Mouse (Mus musculus) embryo, embryonic 10.5 days (tissue): ENCODE data around the gene Hmga2.
A peak's percentile ranks its signal among the peaks of the same experiment; 100 is the strongest.

ENCODE experiments used
- DNase-seq: peaks from one replicate; pipeline ENCODE4 v3.0.0-alpha.2; 2015; ENCODE audit warnings: low spot score

The Hmga2 gene

DNA sequence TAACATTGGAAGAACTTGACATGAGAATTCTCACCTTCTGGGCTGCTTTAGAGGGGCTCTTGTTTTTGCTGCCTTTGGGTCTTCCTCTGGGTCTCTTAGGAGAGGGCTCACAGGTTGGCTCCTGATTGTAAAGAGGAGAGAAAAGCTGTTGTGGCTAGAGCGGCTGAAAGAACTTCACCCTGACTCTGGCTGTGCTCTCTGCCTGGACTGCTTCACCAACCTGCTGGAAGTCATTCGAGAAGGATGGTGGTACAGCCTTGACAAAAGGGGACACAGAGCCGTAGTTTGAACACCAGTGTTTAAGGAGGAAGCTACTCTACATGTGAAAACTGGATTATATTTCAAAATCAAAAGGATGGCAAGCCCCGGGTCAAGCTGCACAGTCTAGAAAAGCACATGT is 3.1 kb downstream of the Hmga2 start:
- DNase-seq, result no peak

DNA sequence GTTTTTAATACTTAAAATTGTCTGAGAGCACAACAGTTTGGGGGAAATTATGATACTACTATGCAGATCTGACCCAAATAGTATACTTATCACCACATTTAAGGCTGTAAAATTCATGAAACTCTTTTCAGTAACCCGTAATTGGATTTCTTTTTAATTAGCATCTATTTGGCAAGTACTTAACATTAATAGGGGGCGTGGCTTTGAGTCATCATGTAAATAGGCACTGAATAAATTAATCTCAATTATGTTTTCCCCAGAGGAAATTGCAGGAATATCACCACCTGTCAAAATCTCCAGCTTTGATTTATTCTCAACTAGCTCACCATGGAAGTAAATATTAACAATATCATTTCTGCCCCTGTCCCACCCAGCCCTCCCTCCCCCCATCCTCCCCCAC is 3.7 kb downstream of the Hmga2 start:
- no peak for DNase-seq

DNA sequence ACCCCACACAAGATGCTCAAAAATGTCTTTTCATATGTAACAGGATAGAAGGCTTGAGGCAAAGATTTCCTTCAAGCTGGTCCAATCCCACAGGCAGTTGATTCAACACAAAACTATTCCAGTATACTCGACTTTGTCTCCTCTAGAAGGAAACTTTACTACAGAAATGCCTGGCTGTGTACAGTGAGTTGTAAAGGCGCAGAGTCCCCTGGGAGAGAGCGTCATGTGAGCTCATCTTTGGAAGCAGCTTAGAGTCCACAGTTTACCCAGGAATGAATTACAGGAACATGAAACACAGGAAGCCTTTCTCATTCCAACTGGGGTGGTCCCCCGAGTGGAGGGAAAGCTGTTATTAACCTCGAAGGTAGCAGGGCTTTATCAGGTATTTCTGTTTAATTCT is 11.1 kb downstream of the Hmga2 start:
- no peak for DNase-seq

DNA sequence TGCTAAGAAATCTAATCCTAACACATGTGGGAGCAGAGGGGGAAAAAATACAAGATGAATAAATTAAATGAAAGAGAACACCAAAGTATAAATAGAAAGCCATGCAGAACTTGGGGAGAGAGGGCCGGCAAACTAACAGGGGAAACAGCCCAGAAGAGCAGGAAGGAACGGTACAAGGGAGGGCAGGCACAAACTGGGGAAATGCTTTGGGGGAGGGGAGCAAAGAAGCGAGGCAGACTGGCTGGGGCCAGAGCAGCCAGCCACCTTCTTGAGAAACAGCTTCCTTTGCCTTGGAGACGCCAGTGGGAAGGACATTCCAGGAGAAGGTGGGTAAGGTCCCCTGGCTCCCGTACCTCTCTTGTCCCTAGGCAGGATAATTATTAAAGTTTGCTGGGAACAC is 14.5 kb downstream of the Hmga2 start:
- DNase-seq, result no peak

DNA sequence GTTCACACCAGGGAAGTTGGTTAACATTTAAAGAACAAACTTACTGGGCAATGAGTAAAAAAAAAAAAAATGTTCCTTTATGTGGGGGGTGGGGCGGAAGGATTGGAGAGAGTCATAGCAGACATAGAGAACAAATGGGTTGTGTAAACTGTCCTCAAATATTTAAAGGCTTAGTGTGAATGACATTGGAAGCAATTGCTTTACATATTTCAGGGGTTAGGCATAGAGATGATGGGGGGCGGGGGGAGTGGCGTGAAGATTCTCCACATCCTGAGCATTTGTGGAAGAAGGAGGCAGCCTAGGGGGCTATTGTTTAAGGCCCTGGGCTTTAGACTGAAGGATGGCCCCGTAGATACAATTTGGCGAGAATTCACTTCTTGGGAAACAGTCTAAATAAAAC is 15.0 kb downstream of the Hmga2 start:
- no peak for DNase-seq

DNA sequence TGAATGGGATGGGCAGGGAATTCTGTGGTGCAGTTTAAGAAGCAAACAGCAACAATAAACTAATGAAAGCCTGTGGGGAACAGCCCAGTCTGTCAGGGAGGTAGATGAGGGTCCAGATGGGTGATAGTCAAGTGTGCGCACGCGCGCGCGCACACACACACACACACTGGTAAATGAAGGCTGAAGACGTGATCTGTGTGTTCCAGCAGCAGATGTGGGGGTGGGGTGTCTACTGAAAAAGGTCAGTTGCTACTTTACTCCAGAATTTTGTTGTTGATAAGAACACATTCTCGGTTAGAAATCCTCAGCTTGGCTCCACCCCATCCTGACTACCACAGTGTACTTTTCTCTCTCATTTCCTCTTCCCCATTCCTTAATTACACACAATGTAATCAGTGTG is 17.4 kb downstream of the Hmga2 start:
- no peak for DNase-seq

DNA sequence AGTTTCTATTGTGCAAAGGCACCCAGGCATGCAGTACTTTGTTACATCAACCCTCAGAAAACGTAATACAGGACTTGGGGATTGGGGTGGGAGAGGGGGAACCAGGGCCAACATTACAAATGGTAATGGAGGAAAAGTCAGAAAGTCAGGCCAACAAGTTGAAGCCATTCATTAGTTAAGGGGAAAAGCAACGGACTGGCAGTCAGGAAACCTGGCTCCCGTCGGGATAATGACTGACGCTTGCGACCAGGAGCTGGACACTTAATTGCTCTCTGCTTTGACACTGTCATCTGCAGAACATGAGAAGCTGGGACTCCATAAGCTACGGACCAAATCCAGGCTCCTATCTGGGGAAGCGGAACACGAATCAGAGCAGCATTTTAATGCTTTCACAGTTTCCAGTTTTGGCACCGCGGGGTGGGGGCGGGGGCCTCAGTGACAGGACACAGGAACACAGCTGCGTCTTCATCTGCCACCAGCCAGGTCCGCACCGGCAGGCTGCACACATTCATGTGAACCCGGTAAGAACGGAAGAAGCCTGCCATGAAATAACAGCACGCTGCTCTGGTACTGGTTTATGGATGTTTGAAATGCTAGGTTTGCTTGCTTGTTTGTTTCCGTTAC is 26.5 kb downstream of the Hmga2 start:
- DNase-seq, result no peak

DNA sequence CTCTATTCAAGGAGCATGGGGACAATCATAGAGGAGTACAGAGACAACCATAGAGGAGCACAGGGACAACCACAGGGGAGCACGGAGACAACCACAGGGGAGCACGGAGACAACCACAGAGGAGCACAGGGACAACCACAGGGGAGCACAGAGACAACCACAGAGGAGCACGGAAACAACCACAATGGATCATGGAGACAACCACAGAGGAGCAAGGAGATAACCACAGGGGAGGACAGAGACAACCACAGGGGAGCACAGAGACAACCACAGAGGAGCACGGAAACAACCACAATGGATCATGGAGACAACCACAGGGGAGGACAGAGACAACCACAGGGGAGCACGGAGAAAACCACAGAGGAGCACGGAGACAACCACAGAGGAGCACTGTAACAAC is 29.5 kb downstream of the Hmga2 start:
- no peak for DNase-seq

DNA sequence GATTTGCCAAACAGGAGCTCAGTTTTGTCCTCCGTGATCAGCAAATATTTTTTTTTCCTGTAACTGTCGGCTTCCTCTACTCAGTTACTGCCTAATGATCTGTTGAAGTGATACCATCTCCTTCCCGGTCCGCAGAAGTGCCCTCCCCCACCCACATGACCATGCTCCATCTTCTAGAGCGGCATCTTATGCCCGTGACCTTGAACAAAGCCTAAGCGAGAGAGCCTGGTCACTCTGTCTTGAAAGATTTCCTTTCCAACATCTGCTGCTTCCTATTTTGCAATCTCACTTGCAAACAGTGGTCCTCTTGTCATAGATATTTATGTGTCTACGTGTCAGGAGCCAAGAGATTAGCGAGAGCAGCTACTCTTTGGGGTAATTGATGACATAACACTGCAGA is 30.1 kb downstream of the Hmga2 start:
- no peak for DNase-seq

DNA sequence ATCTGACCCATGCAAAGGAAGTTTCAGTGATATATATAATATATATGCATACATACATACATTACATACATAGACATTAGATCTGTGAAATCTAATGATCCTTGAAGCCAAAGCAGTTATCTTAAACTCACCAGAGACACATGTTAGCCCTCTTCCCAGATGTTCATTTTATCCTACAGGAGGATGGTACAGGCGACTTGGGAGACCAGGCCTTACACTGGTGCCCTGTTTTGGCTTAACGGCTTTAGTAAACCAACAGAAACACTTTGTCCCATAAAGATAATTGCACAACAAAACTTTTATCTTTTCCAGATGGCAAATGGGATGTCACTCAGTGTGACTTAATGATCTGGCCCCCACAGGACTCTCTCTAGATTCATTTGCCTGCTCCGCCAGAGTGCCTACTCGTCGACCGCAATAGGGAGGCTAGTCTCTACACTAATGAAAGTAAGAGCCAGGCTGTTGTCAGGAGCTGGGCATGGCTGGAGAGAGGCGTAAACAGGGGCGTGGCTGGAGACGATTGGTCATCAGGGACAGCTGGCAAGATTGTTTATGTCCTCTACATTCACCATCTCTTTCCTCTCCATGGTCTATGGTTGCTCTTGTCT is 31.7 kb downstream of the Hmga2 start:
- no peak for DNase-seq

DNA sequence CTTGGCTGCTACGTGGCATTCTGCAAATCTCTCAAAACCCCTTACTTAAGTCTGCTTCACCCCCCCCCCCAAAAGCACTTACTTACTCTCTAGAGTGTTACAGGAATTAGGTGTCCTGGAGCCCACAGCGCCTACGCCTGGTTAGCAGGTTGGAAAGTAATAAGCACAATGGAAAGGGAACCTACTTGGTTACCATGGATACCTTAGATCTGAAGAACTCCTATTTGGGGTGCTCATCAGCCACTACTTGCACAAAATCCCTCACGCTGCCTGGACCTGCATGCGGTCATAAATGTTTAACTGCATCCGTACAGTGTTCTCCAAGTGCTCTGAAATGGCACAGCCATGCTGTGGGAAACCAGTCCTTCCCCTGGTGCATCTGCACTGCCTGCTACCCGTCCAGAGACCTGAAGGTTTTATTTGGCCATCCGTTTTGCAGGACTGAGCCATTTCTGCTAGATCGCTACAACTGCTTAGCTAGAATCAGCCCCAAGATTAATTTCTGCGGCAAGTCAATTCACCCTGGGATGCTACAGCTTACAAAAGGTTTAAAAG is 32.4 kb downstream of the Hmga2 start:
- DNase-seq, result no peak

DNA sequence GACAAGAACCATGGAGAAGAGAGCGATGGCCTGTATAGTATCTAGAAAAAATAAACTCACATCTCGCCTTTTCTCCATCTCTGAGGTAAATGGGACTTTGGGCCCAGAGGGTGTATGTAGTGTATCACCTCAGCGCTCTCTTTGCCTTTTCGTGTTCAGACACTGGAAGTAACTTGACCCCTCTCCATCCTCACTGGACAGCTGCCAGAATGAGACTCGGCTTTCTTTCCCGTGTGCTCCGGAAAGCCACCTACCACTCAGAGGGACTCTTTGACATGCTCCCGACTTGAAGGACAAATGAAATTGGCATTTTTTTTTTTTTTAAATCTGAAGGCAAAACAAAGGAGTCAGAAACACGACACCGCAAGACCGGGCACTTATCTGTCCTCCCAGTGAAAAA is 35.0 kb downstream of the Hmga2 start:
- DNase-seq, result no peak

DNA sequence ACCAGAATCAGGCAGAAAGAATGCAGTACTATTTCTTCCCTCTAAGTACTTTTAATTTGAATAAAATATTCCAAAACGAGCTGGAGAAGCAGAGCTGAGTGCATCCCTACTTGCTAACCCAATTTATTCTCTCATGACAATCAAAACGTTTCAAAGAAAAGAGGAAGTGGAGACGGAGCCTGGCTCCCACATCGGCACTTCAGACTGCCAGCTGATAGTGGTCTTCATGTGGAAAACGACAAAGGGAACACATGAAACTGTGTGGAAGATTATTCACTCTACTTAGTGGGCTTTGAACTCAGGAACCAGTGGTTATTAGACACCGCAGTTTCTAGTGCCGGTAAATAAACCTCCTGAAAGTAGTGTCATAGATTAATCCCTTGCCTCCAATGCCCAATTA is 41.8 kb downstream of the Hmga2 start:
- DNase-seq, result no peak

DNA sequence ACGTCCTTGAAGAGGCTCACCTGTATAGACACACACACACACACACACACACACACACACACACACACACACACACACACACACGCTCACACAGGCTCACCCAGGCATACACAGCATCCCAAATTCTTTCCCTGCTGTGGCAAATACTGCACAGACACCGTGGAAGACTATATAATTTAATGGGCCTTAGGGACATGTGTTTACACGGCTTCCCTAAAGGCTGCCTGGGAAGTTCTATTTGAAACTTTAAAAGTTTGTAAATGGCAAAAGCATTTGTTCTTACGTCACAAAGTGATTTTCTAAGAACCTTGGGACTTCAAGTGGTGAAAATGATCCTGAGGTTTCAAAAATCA is 42.8 kb downstream of the Hmga2 start:
- DNase-seq, result no peak

DNA sequence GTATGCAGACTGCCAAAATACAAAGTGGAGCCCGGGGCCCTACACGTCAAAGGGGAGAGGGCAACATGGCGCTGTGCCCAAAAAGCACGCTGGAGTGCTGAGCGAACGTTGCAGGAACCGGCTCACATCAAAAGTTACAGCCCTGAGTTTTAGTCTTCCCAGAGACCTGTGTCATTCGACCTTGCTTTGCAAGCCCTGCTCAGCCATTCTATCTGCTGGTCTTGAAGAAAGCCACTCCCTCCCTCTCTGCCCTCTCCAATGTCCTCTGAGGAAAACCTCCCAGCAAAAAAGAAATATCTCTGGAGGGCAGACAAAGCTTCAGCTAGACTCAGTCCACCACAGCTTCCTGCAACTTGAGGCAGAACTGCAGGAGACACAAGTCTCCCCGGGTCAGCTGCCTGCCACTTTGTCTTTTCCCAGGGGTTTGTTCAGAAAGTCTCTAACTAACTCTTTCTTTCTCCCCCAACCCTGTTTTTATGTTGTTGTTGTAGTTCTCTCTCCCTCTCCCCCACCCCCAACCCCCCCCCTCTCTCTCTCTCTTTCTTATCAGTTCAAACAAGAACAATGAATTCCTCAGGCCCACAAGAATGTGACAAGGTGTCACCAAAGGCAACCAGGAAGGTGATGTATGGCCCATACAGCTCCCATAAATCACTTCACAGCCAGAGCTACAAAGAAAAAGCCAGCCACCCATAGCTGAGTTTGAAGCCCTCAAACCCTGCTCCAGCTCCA is 43.4 kb downstream of the Hmga2 start:
- DNase-seq, result peak; percentile 75

DNA sequence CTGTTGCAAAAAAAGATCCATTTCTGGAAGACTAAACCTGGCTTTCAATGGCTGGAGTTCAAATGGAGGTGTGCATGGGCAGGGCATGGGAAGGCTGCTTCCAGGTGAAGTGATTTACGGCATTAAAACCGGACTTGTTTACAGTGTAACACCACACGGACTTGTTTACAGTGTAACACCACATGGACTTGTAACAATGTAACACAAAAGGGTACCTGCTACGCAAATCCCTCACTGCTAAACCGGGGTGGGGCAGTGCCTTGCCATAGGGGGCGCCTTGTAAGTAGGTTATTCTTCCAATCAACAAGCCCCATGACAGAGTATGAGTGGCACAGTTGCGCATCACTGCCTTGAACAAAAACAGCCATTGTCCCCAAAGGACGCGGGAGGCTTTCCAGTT is 44.2 kb downstream of the Hmga2 start:
- no peak for DNase-seq

DNA sequence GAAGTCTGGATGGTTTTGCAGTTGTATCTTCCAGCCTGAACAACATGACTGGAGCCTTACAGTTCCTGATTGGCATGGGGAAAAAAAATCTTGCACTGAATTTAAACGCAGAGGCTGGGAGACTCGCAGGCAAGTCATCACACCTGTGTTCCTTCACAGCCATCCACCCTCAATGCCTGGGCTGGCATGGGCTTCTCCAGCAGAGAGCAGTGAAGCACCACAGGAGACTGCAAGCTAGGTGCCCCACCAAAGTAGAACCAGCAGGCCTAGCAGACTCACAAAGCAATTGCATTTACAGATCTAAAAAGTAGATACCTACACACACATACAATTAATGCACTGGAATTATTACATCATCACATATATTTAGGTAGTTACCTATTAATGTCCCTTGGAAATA is 44.8 kb downstream of the Hmga2 start:
- DNase-seq, result no peak

DNA sequence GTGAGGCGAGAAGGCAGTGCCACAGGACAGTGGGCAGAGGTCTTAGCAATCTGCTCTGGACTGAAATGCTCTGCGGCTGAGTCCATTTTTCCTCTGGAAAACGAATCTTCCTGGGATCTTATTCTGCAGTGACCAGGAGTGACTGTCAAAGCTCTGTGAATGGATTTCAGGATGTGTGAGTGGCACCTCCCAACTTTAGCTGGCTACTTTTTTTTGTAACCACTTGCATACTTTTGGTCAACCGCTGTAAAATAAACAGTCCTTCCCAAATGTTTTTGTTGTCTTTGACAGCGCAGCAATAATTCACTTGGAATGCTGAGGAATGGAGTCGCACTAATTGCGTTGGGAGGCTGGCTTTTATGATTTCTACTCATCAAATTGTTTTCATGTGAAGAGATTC is 45.8 kb downstream of the Hmga2 start:
- no peak for DNase-seq

DNA sequence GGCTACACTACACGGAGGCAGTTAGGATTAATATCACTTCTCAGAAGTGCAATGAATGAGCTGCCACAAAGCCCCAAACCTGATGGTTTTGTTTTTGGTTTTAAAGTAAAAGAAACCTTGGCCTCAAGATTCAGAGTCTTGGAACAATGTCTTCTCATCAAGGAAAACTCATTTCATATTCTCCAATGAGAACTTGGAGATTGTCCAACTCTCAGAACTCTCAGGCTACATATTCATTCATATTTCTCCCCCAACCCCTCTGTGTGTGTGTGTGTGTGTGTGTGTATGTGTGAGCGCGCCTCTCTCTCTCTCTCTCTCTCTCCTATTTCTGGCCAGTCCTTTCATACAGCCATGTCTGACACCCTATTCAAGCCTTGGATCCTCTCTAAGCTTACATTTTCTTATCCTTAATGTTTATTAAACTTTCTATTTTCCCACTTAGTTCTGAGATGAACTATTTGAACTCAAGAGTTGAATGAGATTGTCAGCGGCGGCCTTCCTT is 46.5 kb downstream of the Hmga2 start:
- no peak for DNase-seq

DNA sequence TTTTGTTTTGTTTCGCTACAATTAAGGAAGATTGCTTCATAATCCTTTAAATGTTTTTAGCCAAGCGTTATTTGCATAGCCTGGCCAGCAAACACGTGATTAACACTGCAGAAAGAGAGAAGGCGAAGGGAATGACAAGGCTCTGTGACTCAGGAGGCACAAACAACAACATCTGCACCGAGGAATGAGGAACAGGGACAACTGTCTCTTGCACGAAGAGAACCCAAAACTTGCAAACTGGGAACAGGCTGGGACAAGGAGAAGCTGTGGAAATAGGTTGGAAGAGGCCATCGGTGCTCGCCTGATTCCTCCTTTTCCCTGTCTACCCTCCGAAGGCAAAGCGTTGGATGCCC is 47.1 kb downstream of the Hmga2 start:
- DNase-seq, result no peak

DNA sequence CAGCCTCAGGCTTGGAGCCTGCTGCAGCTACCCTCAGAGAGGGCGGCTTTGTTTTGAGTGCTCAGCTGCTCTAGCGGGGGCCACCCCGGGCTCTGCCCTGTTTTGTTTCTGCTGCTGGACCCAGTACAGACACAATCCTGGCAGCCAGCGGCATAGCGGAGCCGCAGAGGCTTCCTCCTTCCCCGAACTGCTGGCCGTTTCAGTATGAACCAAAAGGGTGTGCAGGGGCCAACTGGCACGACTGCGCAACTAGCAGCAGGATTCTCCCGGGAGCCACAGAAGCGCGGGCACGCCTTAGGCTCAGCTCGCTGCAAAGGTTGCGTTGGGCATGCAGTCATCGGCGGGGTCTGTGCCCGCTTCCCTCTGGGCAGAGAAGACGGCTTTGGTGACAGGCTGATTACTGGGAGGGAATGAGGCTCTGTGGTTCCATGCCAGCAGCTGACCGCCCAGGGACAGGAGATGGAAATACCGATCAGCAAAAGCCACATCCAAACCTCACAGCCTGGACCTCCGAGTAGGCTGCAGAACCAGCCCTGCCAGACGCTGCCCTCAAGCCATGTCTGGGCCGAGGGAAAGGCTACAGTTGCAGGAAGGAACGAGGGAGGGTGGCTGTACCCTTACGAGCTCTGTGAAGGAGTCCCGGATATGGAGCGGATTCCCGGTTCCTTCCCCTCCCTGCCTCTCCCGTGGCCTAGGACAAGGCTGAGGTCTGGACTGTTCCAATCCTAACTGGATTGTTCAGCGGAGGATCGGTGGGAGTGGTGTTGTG is 47.7 kb downstream of the Hmga2 start:
- no peak for DNase-seq

DNA sequence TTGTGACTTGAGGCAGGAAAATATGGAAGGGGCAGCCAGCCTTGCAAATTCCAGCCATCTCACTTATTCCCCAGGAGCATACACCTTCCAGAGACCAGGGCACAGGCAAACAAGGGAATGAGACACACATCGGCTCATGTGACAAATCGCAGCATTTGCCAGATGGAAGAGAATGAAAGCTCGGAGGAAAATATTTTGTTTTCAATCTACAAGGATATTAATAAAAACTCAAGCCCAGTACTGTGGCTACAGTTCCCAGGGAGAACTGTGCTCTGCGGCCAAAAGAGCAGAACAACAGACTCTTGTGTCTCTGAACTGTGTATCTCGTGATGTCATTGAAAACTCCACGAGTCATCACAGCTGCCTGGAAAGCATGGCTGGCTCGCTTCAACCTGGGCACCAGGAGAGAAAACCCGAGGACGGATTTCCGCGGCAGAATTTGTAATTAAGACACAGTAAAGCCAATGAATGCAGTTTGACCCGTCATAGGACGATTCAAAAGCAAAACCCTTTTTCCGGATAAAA is 50.1 kb downstream of the Hmga2 start:
- DNase-seq, result no peak
